Mouse (Mus musculus) gastrocnemius, postnatal 10 days (tissue): ENCODE results near the gene Kif5c. TPM values are rescaled to one million over a fixed set of nuclear protein-coding genes. Genes with fewer than 3 reads are reported as not detected.

Experiments
- DNase-seq: peaks from one replicate; pipeline ENCODE4 v3.0.0; 2021; ENCODE audit warnings: mixed read lengths
- total RNA-seq, 2 experiments: library from RNA; stranded (reverse); gene quantifications; 2 replicates each; pipeline ENCODE4 v1.2.3; 2021

Gene Kif5c
- total RNA-seq, 2 experiments from 2014 or later, result 1.1 to 1.5 TPM

- no peak for DNase-seq
Observed at GRCm38 (mm10) chr2:49789504-49789903, 170.4 kb downstream of the Kif5c start.

GRCm38 (mm10) chr2:49797444-49798143 is 178.5 kb downstream of the Kif5c start:
- DNase-seq, result no peak

GRCm38 (mm10) chr2:49804448-49804847 is 185.3 kb downstream of the Kif5c start:
- DNase-seq, result no peak

- no peak for DNase-seq
Observed at GRCm38 (mm10) chr2:49805736-49806371, 186.8 kb downstream of the Kif5c start.

GRCm38 (mm10) chr2:49809496-49809895 is 190.4 kb downstream of the Kif5c start:
- DNase-seq, result no peak

- no peak for DNase-seq
Observed at GRCm38 (mm10) chr2:49811420-49811819, 192.3 kb downstream of the Kif5c start.

GRCm38 (mm10) chr2:49811871-49812363 is 192.8 kb downstream of the Kif5c start:
- DNase-seq, result no peak

GRCm38 (mm10) chr2:49813151-49813550 is 194.1 kb downstream of the Kif5c start:
- no peak for DNase-seq

- DNase-seq, result no peak
Observed at GRCm38 (mm10) chr2:49814011-49814410, 194.9 kb downstream of the Kif5c start.

- DNase-seq, result no peak
Observed at GRCm38 (mm10) chr2:49815696-49816320, 196.7 kb downstream of the Kif5c start.

- DNase-seq, result no peak
Observed at GRCm38 (mm10) chr2:49816549-49816948, 197.5 kb downstream of the Kif5c start.

- DNase-seq, result no peak
Observed at GRCm38 (mm10) chr2:49817151-49817550, 198.1 kb downstream of the Kif5c start.

- DNase-seq, result no peak
Observed at GRCm38 (mm10) chr2:49818126-49818525, 199.0 kb downstream of the Kif5c start.

GRCm38 (mm10) chr2:49822312-49822711 is 203.2 kb downstream of the Kif5c start:
- DNase-seq, result no peak

Other genes starting within 250 kb of the Kif5c start
- 10 to 100 TPM; 17.2 to 17.5 TPM for gene Epc2, start 167.8 kb upstream of the Kif5c start, total RNA-seq
- under 1 TPM in 1 of 2 experiments, not detected in 1; 0.14 TPM for gene Lypd6b, start 168.4 kb downstream of the Kif5c start, total RNA-seq